Mouse (Mus musculus): ENCODE data around the gene F13b. TPM values are rescaled to one million over a fixed set of nuclear protein-coding genes. Genes with fewer than 3 reads are reported as not detected.

Gene F13b
- total RNA-seq (2015) = not detected in 2 replicates
- total RNA-seq (2017) = not detected in 2 replicates

DNA sequence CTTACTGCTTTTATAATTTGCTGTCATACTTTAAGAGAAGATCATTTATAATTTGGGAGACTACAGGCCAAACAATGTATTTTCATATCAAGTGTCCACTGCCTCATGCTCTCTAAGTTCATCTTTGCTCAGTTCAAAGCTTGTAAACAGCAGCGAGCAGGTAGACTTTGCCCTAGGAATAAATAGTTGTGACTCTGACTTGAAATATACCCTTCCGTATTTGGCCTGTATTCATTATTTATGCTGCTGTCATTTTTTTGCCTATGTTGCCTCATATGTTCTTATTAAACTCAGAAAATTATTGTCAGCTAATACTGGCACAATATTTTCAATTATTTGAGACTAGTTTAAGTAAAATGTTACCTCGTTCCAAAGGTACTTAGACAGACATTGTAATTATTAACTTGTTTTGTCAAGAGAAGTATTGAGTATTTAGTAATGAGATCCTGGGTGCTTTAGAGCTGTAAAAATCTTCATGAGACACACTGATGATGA, at the start of gene F13b:
F13b (plus strand) TSS at position 445 of the 495 bp plus-strand sequence.
- ATAC-seq (replicated peaks; ENCODE audit: poor library complexity) = no peak

DNA sequence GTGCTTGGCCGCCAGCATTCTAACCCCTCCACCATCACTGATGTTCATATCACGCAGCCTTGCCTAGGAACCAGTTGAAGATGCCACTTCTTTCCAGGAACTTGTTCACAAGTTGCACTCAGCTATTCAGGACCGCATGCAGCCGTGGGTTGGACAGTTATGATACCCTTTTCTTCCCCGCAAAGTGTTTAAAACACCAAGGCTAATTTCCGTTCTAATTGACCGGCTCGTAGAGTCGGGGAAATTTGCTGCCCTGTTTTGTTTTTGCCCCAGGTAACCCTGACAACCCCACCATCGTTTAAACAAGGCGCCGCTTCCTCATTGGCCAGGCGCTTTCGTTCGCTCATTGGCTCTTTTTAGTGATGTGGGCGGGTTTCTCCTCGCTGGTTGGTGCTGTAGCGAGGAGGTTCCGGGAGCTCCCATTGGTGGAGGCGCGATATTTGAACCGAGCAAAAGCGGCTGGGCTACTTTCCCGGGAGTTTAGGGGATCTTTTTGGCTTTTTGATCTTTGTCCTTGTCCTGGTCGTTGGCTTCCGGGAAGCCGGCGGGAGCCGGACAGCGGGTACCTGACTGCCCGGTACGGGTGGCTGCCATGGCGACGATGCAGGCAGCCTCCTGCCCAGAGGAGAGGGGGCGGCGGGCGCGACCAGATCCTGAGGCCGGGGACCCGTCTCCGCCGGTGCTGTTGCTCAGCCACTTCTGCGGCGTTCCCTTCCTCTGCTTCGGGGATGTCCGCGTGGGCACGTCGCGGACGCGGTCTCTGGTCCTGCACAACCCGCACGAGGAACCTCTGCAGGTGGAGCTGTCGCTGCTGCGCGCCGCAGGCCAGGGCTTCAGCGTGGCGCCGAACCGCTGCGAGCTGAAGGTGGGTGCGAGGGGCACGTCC, 46.9 kb upstream of the F13b start, which contains the start of gene Aspm:
Aspm (plus strand) TSS at position 433 of the 886 bp plus-strand sequence.
- ATAC-seq (replicated peaks; ENCODE audit: poor library complexity) = peak; percentile 95

DNA sequence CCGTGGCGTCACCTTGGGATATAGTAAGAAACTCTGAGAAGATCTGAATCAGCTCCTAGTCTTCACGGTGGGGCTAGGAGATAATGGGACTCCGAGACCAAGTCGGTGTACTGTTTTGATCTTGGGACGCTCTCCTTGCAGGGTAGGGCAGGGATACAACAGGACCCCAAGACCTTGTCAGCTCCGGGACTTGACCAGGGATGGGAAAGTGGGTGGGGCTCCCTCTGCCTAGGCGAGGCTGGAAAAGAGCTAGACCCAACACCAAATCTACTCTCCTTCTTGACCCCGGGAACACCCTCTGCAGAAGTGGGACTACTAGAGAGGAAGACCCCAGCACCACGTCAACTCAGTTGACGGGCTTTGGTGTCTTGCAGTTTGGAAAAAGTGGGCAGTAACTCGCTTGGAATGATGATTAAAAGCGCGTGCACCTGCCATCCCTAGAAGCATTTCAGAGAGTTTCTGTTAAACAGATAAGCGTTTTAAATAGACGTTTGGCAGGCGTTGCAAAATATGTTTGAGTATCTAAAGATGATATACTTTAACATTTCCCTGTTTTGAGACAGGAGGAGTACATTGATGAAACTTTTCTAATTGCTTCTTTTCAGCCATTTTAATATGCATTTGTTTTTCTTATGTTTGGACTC, 46.2 kb upstream of the F13b start:
- peak; percentile 40 for ATAC-seq (replicated peaks; ENCODE audit: poor library complexity)

DNA sequence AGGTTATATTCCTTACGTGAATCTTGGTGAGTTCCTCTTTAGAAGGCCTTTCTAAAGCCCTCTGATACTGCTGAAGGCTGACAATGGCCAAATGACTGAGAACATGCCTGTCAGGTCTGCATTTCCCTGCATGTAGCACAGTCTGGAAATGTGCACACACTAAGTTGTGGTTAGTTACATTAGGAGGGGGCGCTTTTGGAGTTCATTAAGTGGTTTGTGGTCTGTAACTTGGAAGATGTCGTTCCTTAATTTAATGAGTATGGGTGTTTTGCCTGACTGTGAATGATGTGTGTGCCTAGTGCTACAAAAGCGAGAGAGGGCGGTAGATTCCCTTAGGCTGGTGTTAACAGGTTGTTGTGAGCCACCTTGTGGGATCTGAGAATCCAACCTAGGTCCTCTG, 40.7 kb upstream of the F13b start:
- ATAC-seq (replicated peaks; ENCODE audit: poor library complexity) = peak; percentile 84

DNA sequence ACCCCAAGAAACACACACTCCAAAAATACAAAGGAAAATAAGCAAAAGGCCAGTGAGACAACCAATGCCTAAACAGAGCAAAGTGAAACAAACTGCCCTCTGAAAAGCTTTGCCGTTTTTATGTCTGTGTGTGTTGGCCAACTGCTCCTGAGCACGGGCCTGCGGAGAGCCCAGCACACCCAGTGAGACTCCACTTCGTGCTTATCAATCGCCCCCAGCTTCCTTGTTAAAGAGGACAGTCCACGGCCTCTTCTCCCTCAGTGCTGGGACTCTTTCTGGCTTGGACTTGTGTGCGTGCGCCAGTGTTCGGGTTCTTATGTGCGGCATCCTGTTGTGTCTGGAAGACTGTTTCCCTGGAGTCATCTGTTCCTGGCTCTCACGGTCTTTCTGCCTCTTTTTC, 35.6 kb upstream of the F13b start:
- peak; percentile 86 for ATAC-seq (replicated peaks; ENCODE audit: poor library complexity)

DNA sequence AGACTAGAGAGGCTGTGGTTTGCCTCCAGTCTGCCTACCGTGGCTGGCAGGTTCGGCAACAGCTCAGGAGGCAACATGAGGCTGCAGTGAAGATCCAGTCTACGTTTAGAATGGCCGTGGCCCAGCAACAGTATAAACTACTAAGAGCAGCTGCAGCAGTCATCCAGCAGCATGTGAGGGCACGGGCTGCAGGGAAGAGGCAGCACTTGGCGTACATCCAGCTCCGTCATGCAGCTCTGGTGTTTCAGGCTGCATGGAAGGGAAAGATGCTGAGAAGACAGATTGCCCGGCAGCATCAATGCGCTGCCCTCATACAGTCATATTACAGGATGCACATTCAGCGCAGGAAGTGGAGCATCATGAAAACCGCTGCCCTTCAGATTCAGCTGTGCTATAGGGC, 22.6 kb upstream of the F13b start:
- no peak for ATAC-seq (replicated peaks; ENCODE audit: poor library complexity)

DNA sequence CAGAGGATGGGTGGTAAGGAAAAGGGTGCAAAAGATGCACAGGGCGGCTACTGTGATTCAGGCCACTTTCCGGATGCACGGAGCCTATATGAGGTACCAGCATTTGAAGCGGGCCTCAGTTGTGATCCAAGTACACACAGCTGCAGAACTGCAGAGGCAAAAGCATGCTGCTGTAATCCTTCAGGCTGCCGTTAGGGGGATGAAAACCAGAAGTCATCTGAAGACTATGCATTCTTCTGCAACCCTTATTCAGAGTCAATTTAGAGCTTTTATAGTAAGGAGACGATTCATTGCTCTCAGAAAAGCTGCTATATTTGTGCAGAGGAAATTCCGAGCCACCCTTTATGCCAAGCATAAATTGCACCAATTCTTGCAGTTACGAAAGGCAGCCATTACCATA, 21.3 kb upstream of the F13b start:
- no peak for ATAC-seq (replicated peaks; ENCODE audit: poor library complexity)

DNA sequence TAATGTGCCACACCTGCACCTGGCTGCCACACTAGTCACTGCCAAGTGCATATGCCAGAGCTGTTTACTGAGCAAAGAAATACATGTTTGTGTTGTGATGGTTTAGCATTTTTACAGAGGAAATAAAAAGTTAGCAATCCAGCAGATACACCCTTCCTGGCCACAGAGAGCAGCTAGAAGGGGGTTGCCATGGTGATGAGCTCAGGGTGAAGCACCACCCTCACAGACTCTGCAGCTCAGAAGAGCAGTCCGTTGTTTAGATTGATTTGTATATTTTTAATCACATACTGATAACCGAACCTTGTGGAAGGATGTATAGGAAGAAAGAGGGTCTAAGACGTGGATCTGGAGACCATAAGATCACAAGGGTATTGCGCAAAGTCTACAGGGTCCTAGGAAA, 20.4 kb upstream of the F13b start:
- ATAC-seq (replicated peaks; ENCODE audit: poor library complexity) = no peak

DNA sequence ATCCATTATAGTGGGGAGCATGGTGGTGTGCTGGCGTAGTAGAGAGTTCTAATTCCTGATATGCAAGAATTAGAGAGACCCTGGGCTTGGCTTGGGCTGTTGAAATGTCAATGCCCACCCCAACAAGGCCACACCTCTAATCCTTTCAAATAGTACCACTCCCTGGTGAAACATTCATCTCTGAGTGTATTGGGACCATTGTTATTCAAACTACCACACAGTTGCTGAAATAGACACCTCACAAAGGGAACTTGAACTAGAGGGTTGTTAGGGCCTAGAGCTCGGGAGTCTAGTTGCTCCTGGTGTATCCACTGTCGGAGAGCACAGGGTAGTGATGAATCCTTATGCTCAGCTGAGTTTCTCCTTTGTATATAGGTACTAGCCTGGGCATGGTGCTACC, 6.9 kb upstream of the F13b start:
- ATAC-seq (replicated peaks; ENCODE audit: poor library complexity) = no peak

DNA sequence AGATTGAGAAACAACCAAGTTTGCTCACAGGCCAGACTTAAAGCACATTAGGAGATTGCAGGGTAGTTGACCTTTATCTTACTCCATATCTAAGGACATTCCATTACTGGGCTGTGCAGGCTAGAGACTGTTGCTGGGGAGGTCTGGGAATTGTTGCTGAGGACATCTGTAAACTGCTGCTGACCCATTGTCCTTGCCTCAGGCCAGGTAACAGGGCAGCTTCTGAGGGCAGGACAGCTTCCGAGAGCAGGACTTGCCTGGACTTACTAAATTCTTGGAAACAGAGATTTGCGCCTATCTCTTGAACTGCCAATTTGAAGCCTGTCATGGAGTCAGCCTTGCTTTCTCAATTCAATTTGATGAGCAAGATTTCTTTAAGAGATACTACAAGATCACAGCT, 6.1 kb upstream of the F13b start:
- ATAC-seq (replicated peaks; ENCODE audit: poor library complexity) = no peak

DNA sequence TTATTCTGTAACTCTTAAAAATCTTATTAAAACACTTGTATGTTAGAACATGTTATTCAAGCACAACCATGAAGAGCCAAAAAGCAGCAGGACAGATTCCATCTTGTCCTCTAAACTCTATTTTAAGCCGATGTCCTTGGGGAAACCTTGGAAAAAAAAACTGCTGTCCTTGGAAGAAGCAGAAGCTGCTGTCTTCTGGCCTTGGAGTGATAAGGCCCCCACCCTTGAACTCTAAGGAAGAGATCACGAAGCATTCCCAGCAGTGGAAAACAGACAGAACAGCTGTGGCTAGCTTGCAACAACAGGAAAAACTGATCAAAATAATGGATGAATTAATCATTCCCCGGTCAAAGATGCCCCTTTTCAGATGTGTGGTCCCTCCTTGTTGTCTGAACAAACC, 5.3 kb upstream of the F13b start:
- ATAC-seq (replicated peaks; ENCODE audit: poor library complexity) = no peak

DNA sequence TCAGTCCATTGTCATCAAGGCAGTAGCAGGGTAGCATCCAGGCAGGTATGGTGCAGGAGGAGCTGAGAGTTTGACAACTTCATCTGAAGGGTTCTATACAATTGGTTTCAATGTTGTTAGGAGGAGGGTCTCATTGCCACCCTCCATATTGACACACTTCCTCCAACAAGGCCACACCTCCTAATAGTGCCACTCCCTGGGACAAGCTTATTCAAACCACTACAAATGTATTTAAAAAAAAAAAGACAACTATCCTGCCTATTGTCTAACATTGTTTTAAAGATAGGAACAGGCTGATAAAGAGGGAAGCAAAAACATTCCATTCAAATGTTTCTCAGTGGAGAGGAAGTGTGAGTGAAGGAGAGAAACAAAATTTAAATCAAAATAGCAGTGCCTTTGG, 1.8 kb upstream of the F13b start:
- ATAC-seq (replicated peaks; ENCODE audit: poor library complexity) = no peak

DNA sequence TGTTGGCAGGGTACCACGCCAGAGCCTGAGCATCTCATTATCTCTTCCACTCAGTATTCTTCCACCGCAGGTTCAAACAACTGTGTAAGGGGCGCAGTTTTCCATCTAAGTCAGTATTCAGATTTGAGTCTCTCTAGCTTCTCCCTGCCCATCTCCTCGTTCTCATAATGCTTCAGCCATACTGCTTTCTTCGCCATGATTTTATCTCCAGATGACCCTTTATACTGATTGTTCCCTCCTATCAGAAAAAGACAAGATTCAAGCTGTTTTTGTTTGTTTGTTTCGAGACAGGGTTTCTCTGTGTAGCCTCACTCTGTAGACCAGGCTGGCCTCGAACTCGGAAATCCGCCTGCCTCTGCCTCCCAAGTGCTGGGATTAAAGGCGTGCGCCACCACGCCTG, 13.1 kb downstream of the F13b start:
- ATAC-seq (replicated peaks; ENCODE audit: poor library complexity) = no peak

DNA sequence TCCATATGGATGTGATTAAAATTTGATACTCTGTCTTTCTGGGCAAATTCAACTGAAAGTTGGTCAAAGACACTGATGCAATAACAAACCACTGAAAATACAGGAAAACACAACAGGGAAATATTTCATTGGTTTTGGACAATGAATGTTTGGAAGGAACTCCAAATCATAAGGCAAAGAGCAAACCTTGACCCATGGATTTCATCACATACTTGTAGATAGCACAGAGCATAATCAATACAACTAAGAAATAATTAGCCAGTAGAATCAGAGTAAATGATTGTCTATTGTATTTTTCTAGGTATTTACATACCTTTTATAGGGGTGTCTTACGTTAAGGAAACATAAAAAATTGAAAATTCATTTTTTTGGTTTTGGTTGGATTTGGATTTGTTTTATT, 47.0 kb downstream of the F13b start:
- no peak for ATAC-seq (replicated peaks; ENCODE audit: poor library complexity)

DNA sequence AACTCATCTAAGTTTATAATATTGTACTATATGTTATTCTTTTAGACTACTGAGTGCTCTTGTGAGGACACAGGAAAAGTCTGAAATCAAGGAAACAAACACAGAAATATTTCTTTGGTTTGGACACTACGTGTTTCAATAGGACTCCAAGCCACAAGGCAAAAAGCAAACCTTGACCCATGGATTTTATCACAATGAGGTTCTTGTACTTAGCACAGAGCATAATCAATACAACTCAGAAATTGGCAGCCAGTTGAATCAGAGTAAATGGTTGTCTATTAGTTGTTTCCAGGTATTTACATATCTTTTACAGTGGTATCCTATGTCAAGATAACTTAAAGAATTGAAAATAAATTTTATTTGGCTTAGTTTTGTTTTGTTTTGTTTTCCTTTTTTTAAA, 49.8 kb downstream of the F13b start:
- no peak for ATAC-seq (replicated peaks; ENCODE audit: poor library complexity)

DNA sequence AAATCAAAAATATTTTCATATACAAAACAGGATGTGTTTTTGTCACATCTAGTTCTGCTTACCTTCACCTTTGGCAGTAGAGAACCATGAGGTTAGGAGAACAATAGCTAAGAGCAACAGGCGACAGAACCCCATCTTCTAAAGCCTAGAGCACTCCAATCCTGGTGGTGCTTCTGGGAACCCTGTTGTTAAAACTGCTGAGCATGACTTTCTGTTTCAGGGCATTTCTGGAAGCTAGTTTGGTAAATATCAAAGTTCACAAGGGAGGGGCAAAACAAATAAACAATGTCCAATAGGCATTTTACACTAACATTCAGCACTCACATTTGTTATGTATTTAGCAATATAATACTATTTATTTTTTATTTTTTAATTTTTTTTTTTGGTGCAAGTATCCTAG, 58.5 kb downstream of the F13b start, which contains the start of gene Cfhr1:
Cfhr1 (minus strand) TSS at position 249 of the 400 bp plus-strand sequence.
- no peak for ATAC-seq (replicated peaks; ENCODE audit: poor library complexity)

Other genes with a start within 250 kb of the F13b start
- not detected in 2 replicates for gene Crb1, start 124.6 kb upstream of the F13b start, total RNA-seq (2015)
- not detected in 2 replicates for gene Crb1, start 124.6 kb upstream of the F13b start, total RNA-seq (2017)
- 12.0 and 14.5 TPM in 2 replicates for gene Zbtb41, start 79.4 kb upstream of the F13b start, total RNA-seq (2015)
- gene Zbtb41, start 79.4 kb upstream of the F13b start, total RNA-seq (2017) = 18.2 and 18.8 TPM in 2 replicates
- 21.9 and 25.8 TPM in 2 replicates for gene Aspm, start 46.9 kb upstream of the F13b start, total RNA-seq (2015)
- 24.4 and 29.7 TPM in 2 replicates for gene Aspm, start 46.9 kb upstream of the F13b start, total RNA-seq (2017)
- not detected in 2 replicates for gene Cfhr1, start 58.6 kb downstream of the F13b start, total RNA-seq (2015)
- not detected in 2 replicates for gene Cfhr1, start 58.6 kb downstream of the F13b start, total RNA-seq (2017)